Mouse (Mus musculus): Measurements from ENCODE around the gene AW011738. TPM values are rescaled to one million over a fixed set of nuclear protein-coding genes. Genes with fewer than 3 reads are reported as not detected.

The AW011738 gene
- 0.55 and 0.56 TPM in 2 replicates for polyA plus RNA-seq (2014; fragmentation: Nextera tagmentation; extraction: Ambion mirVana)

- DNase-seq (ENCODE audit: low spot score) = peak; percentile 83
- under 1% methylated on average over 32 of the region's 39 CpGs for WGBS
- Histone ChIP-seq H3K27me3 (ENCODE audit: control insufficient read depth, insufficient read depth, low read length) (peaks cover 9% of the 10 kb centered on the region; the same call in 1 of the 2 replicates), H3K27ac (replicated peaks; ENCODE audit: low read depth, low read length) (no peak within 1 kb of the TSS), H3K9me3 (replicated peaks; ENCODE audit: control insufficient read depth, low read length) (no peaks in the 10 kb centered on the region), H3K4me1 (ENCODE audit: control insufficient read depth, insufficient read depth, low read length) (no peaks in the 10 kb centered on the region; the same call in none of the 2 replicates), H3K4me3 (ENCODE audit: low read depth, low read length) (peak within 1 kb of the TSS; percentile 40), H3K36me3 (replicated peaks; ENCODE audit: control insufficient read depth, insufficient read depth, low read depth, low read length) (no peaks in the 10 kb centered on the region), H3K4me2 (ENCODE audit: low read depth, low read length) (peak within 1 kb of the TSS; percentile 88), H3K9ac (replicated peaks; ENCODE audit: low read length) (peak within 1 kb of the TSS; percentile 40)
- peak; percentile 69 for ATAC-seq (replicated peaks; ENCODE audit: insufficient number of reproducible peaks, low FRiP score, low TSS enrichment, low read depth)
Measured at GRCm38 (mm10) chr4:156203001-156203412, at the start of gene AW011738. Gene AW011738 (plus strand): TSS chr4:156203304.

GRCm38 (mm10) chr4:156154771-156155170 lies 48.3 kb upstream of the AW011738 start:
- H3K36me3 ChIP-seq (replicated peaks; ENCODE audit: control insufficient read depth, insufficient read depth, low read depth, low read length) = no peaks in the 10 kb centered on the region
- H3K9ac ChIP-seq (replicated peaks; ENCODE audit: low read length) = no peak overlapping the region
- H3K9me3 ChIP-seq (replicated peaks; ENCODE audit: control insufficient read depth, low read length) = no peaks in the 10 kb centered on the region; the same call in 1 of the 2 replicates
- no peaks in the 10 kb centered on the region for H3K4me1 ChIP-seq (ENCODE audit: control insufficient read depth, insufficient read depth, low read length)
- no peak overlapping the region for H3K4me2 ChIP-seq (ENCODE audit: low read depth, low read length)
- 97% methylated on average over 3 of the region's 3 CpGs for WGBS
- no peak overlapping the region for H3K27ac ChIP-seq (replicated peaks; ENCODE audit: low read depth, low read length)
- no peak overlapping the region for H3K4me3 ChIP-seq (ENCODE audit: low read depth, low read length)
- no peak for DNase-seq (ENCODE audit: low spot score)
- no peak for ATAC-seq (replicated peaks; ENCODE audit: insufficient number of reproducible peaks, low FRiP score, low TSS enrichment, low read depth)
- H3K27me3 ChIP-seq (ENCODE audit: control insufficient read depth, insufficient read depth, low read length) = no peaks in the 10 kb centered on the region

- Histone ChIP-seq H3K9ac (replicated peaks; ENCODE audit: low read length) (no peak overlapping the region), H3K36me3 (replicated peaks; ENCODE audit: control insufficient read depth, insufficient read depth, low read depth, low read length) (peaks cover 21% of the 10 kb centered on the region), H3K4me1 (ENCODE audit: control insufficient read depth, insufficient read depth, low read length) (no peaks in the 10 kb centered on the region), H3K4me3 (ENCODE audit: low read depth, low read length) (no peak overlapping the region), H3K27ac (replicated peaks; ENCODE audit: low read depth, low read length) (no peak overlapping the region), H3K9me3 (replicated peaks; ENCODE audit: control insufficient read depth, low read length) (no peaks in the 10 kb centered on the region), H3K27me3 (ENCODE audit: control insufficient read depth, insufficient read depth, low read length) (no peaks in the 10 kb centered on the region), H3K4me2 (ENCODE audit: low read depth, low read length) (no peak overlapping the region)
- DNase-seq (ENCODE audit: low spot score) (no peak), ATAC-seq (replicated peaks; ENCODE audit: insufficient number of reproducible peaks, low FRiP score, low TSS enrichment, low read depth) (no peak)
- WGBS = 89% methylated on average over 9 of the region's 9 CpGs
Measured at GRCm38 (mm10) chr4:156166477-156166876, 36.6 kb upstream of the AW011738 start.

- Histone ChIP-seq H3K4me1 (ENCODE audit: control insufficient read depth, insufficient read depth, low read length) (no peaks in the 10 kb centered on the region), H3K4me2 (ENCODE audit: low read depth, low read length) (no peak overlapping the region), H3K9ac (replicated peaks; ENCODE audit: low read length) (no peak overlapping the region), H3K27me3 (ENCODE audit: control insufficient read depth, insufficient read depth, low read length) (no peaks in the 10 kb centered on the region), H3K9me3 (replicated peaks; ENCODE audit: control insufficient read depth, low read length) (no peaks in the 10 kb centered on the region), H3K4me3 (ENCODE audit: low read depth, low read length) (no peak overlapping the region), H3K27ac (replicated peaks; ENCODE audit: low read depth, low read length) (no peak overlapping the region), H3K36me3 (replicated peaks; ENCODE audit: control insufficient read depth, insufficient read depth, low read depth, low read length) (peaks cover 31% of the 10 kb centered on the region)
- DNase-seq (ENCODE audit: low spot score) (no peak), ATAC-seq (replicated peaks; ENCODE audit: insufficient number of reproducible peaks, low FRiP score, low TSS enrichment, low read depth) (no peak)
- WGBS = 91% methylated on average over 8 of the region's 8 CpGs
Measured at GRCm38 (mm10) chr4:156168611-156169010, 34.5 kb upstream of the AW011738 start.

GRCm38 (mm10) chr4:156169129-156169528 lies 34.0 kb upstream of the AW011738 start:
- H3K27ac ChIP-seq (replicated peaks; ENCODE audit: low read depth, low read length) = no peak overlapping the region
- no peaks in the 10 kb centered on the region for H3K9me3 ChIP-seq (replicated peaks; ENCODE audit: control insufficient read depth, low read length)
- no peak overlapping the region for H3K9ac ChIP-seq (replicated peaks; ENCODE audit: low read length)
- WGBS = 93% methylated on average over 10 of the region's 10 CpGs
- H3K36me3 ChIP-seq (replicated peaks; ENCODE audit: control insufficient read depth, insufficient read depth, low read depth, low read length) = peaks cover 36% of the 10 kb centered on the region
- no peaks in the 10 kb centered on the region for H3K27me3 ChIP-seq (ENCODE audit: control insufficient read depth, insufficient read depth, low read length)
- DNase-seq (ENCODE audit: low spot score) (no peak), ATAC-seq (replicated peaks; ENCODE audit: insufficient number of reproducible peaks, low FRiP score, low TSS enrichment, low read depth) (no peak)
- no peaks in the 10 kb centered on the region for H3K4me1 ChIP-seq (ENCODE audit: control insufficient read depth, insufficient read depth, low read length)
- H3K4me2 ChIP-seq (ENCODE audit: low read depth, low read length) = no peak overlapping the region
- H3K4me3 ChIP-seq (ENCODE audit: low read depth, low read length) = no peak overlapping the region

- ATAC-seq (replicated peaks; ENCODE audit: insufficient number of reproducible peaks, low FRiP score, low TSS enrichment, low read depth) = no peak
- DNase-seq (ENCODE audit: low spot score) = no peak
- H3K27ac ChIP-seq (replicated peaks; ENCODE audit: low read depth, low read length) = no peak overlapping the region
- no peak overlapping the region for H3K4me2 ChIP-seq (ENCODE audit: low read depth, low read length)
- H3K27me3 ChIP-seq (ENCODE audit: control insufficient read depth, insufficient read depth, low read length) = no peaks in the 10 kb centered on the region
- H3K36me3 ChIP-seq (replicated peaks; ENCODE audit: control insufficient read depth, insufficient read depth, low read depth, low read length) = peaks cover 46% of the 10 kb centered on the region
- 95% methylated on average over 11 of the region's 11 CpGs for WGBS
- H3K9ac ChIP-seq (replicated peaks; ENCODE audit: low read length) = no peak overlapping the region
- H3K9me3 ChIP-seq (replicated peaks; ENCODE audit: control insufficient read depth, low read length) = no peaks in the 10 kb centered on the region
- no peak overlapping the region for H3K4me3 ChIP-seq (ENCODE audit: low read depth, low read length)
- H3K4me1 ChIP-seq (ENCODE audit: control insufficient read depth, insufficient read depth, low read length) = no peaks in the 10 kb centered on the region
Measured at GRCm38 (mm10) chr4:156171828-156172227, 31.3 kb upstream of the AW011738 start.

GRCm38 (mm10) chr4:156177630-156178029 lies 25.5 kb upstream of the AW011738 start:
- ATAC-seq (replicated peaks; ENCODE audit: insufficient number of reproducible peaks, low FRiP score, low TSS enrichment, low read depth) (no peak), DNase-seq (ENCODE audit: low spot score) (no peak)
- Histone ChIP-seq H3K4me3 (ENCODE audit: low read depth, low read length) (no peak overlapping the region), H3K27me3 (ENCODE audit: control insufficient read depth, insufficient read depth, low read length) (no peaks in the 10 kb centered on the region), H3K4me1 (ENCODE audit: control insufficient read depth, insufficient read depth, low read length) (no peaks in the 10 kb centered on the region), H3K9ac (replicated peaks; ENCODE audit: low read length) (no peak overlapping the region), H3K27ac (replicated peaks; ENCODE audit: low read depth, low read length) (no peak overlapping the region), H3K4me2 (ENCODE audit: low read depth, low read length) (no peak overlapping the region), H3K36me3 (replicated peaks; ENCODE audit: control insufficient read depth, insufficient read depth, low read depth, low read length) (peaks cover 36% of the 10 kb centered on the region), H3K9me3 (replicated peaks; ENCODE audit: control insufficient read depth, low read length) (no peaks in the 10 kb centered on the region)
- 94% methylated on average over 9 of the region's 9 CpGs for WGBS

- Histone ChIP-seq H3K36me3 (replicated peaks; ENCODE audit: control insufficient read depth, insufficient read depth, low read depth, low read length) (peaks cover 5% of the 10 kb centered on the region; the same call in 1 of the 2 replicates), H3K9ac (replicated peaks; ENCODE audit: low read length) (no peak overlapping the region), H3K4me1 (ENCODE audit: control insufficient read depth, insufficient read depth, low read length) (peaks cover 12% of the 10 kb centered on the region), H3K27me3 (ENCODE audit: control insufficient read depth, insufficient read depth, low read length) (no peaks in the 10 kb centered on the region), H3K27ac (replicated peaks; ENCODE audit: low read depth, low read length) (no peak overlapping the region), H3K4me2 (ENCODE audit: low read depth, low read length) (no peak overlapping the region), H3K4me3 (ENCODE audit: low read depth, low read length) (no peak overlapping the region), H3K9me3 (replicated peaks; ENCODE audit: control insufficient read depth, low read length) (no peaks in the 10 kb centered on the region)
- 81% methylated on average over 5 of the region's 5 CpGs for WGBS
- ATAC-seq (replicated peaks; ENCODE audit: insufficient number of reproducible peaks, low FRiP score, low TSS enrichment, low read depth) = no peak
- no peak for DNase-seq (ENCODE audit: low spot score)
Measured at GRCm38 (mm10) chr4:156183747-156184146, 19.4 kb upstream of the AW011738 start.

All from embryonic facial prominence, embryonic 11.5 days (tissue).